8 mouse cellular contexts compared by ENCODE assay signal in the genomic region with DNA sequence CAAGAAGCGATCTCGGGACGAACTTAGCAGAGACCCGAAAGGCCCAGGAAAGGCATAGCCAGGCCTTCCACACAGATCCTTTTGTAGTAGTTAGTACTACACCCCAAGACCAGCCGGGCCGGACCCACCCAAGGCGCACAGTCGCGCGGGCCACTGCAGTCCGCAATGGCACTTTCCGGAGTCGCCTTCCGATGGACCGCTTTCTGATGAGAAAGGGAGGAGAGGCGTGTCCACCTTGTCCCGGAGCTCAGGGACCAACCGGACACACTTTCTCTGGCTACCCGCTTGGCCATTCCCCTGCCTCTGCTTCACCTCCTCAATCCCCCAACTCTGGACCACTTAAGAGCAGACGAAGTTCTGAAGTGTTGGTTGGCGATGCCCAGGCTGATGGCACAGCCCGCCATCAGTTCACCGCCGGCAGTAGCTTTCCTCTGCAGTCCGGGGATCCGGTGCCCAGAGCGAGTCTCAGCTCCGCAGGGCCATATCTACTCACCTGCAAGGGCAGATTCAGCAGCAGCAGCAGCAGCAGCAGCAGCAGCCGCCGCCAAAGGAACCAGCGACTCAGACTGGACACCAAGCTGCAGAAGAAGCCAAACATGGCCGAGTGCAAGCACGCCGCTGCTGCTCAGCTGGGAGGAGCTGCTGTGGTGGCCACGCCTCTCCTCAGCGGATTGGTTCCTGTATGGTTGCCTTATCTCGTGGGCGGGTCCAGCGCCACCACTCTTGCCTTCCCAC. TPM values are rescaled to one million over a fixed set of nuclear protein-coding genes. Genes with fewer than 3 reads are reported as not detected.
DNase-seq lines count a peak whose midpoint lies in the region; ATAC-seq lines count a peak whose summit lies in the region.

A gene (minus strand): TSS at position 628 of the 735 bp plus-strand sequence.

- H3K36me3 ChIP-seq in hindbrain, embryonic 15.5 days = no peaks in the 10 kb centered on the region

- no peaks in the 10 kb centered on the region for H3K27me3 ChIP-seq in hindbrain, embryonic 15.5 days

- H3K4me1 ChIP-seq in hindbrain, embryonic 15.5 days (replicated peaks) = 0 out of 2 replicates have a peak, but pooled peaks cover 2% of the 10 kb centered on the region

- peak within 1 kb of the TSS; percentile 92 for H3K4me2 ChIP-seq in hindbrain, embryonic 15.5 days

- H3K4me3 ChIP-seq in hindbrain, embryonic 15.5 days = peak within 1 kb of the TSS; percentile 68

- peak; percentile 97 for ATAC-seq in hindbrain, embryonic 15.5 days (ENCODE audit: low FRiP score, low read depth)

- H3K9ac ChIP-seq in hindbrain, embryonic 15.5 days = peak within 1 kb of the TSS; percentile 63

- H3K27ac ChIP-seq in hindbrain, embryonic 15.5 days (replicated peaks) = peak within 1 kb of the TSS; percentile 39; the same call in 1 of the 2 replicates

- no peaks in the 10 kb centered on the region for H3K9me3 ChIP-seq in hindbrain, embryonic 15.5 days

- WGBS in hindbrain, embryonic 15.5 days = 4% methylated on average over 38 of the region's 39 CpGs

- DNase-seq in ZHBTc4 (ENCODE audit: low read depth, low spot score) = peak; percentile 94
- peak; percentile 58 to 71 for DNase-seq in cerebellum, postnatal 4 days (ENCODE audit: low spot score in 2 of 2)
- peak; percentile 62 to 74 for DNase-seq in frontal cortex, postnatal 36 days (ENCODE audit: low spot score in 2 of 2)
- peak; percentile 69 to 75 for DNase-seq in layer of hippocampus, postnatal 36 days
- DNase-seq in lung, postnatal 36 days = peak; percentile 94
- DNase-seq in retina, embryonic 14.5 days (ENCODE audit: low spot score) = peak; percentile 85
- peak; percentile 76 to 80 for DNase-seq in thymus, postnatal 36 days

RNA-seq across cellular contexts. Expression of the gene that starts here (rescaled TPM):
- 4.9 and 5.1 TPM in 2 replicates for polyA plus RNA-seq in hindbrain, embryonic 15.5 days (2015; fragmentation: Nextera tagmentation; extraction: Ambion mirVana)
- 1 to 10 TPM; 1.7 to 2.7 TPM for total RNA-seq in layer of hippocampus, postnatal 36 days (2021)

Comparison
In these comparisons a context has a peak if more than half of its experiments do, and no peak if none do; other contexts are left out.
1. Peak in every context shown above with its lines: DNase-seq, ATAC-seq, H3K4me3 ChIP-seq and H3K27ac ChIP-seq.